Mouse (Mus musculus) right cerebral cortex, postnatal 4 days (tissue): ENCODE results near the gene Tpst2.
A peak's percentile ranks its signal among the peaks of the same experiment; 100 is the strongest.
"Not testable (repeated sequence)": the region's sequence is repeated elsewhere in the genome, so short reads cannot be mapped to it uniquely, and the experiment has no call there.

ENCODE experiments used
- DNase-seq: peaks from one replicate; pipeline ENCODE4 v3.0.0-alpha.2; 2022

The Tpst2 gene

GRCm38 (mm10) chr5:112299399-112299798 lies 22.9 kb downstream of the Tpst2 start:
- no peak for DNase-seq

- no peak for DNase-seq
These were observed 23.6 kb downstream of the Tpst2 start for GRCm38 (mm10) chr5:112300112-112300511.

- no peak for DNase-seq
These were observed 24.3 kb downstream of the Tpst2 start for GRCm38 (mm10) chr5:112300721-112301308.

- DNase-seq: no peak
These were observed 25.2 kb downstream of the Tpst2 start for GRCm38 (mm10) chr5:112301694-112302093.

GRCm38 (mm10) chr5:112302310-112302709 lies 25.8 kb downstream of the Tpst2 start:
- no peak for DNase-seq

- DNase-seq: no peak
These were observed 29.4 kb downstream of the Tpst2 start for GRCm38 (mm10) chr5:112305842-112306241.

GRCm38 (mm10) chr5:112313222-112313885 lies 36.9 kb downstream of the Tpst2 start:
- no peak for DNase-seq

GRCm38 (mm10) chr5:112316468-112316867 lies 40.0 kb downstream of the Tpst2 start:
- DNase-seq: no peak

- DNase-seq: no peak
These were observed 40.8 kb downstream of the Tpst2 start for GRCm38 (mm10) chr5:112317328-112317727.

- DNase-seq: not testable (repeated sequence)
These were observed 42.9 kb downstream of the Tpst2 start for GRCm38 (mm10) chr5:112319343-112319742.

- DNase-seq: no peak
These were observed 43.9 kb downstream of the Tpst2 start for GRCm38 (mm10) chr5:112320379-112320778.

- DNase-seq: peak; percentile 78
These were observed 44.4 kb downstream of the Tpst2 start for GRCm38 (mm10) chr5:112320936-112321335.

- DNase-seq: no peak
These were observed 44.9 kb downstream of the Tpst2 start for GRCm38 (mm10) chr5:112321376-112321775.

GRCm38 (mm10) chr5:112323246-112323645 lies 46.8 kb downstream of the Tpst2 start:
- no peak for DNase-seq

GRCm38 (mm10) chr5:112324637-112325545 lies 48.4 kb downstream of the Tpst2 start:
- no peak for DNase-seq

- peak; percentile 96 for DNase-seq
These were observed 49.3 kb downstream of the Tpst2 start, which contains the start of gene Tfip11 for GRCm38 (mm10) chr5:112325546-112326445. Gene Tfip11, plus strand, starts transcription at chr5:112326358.

GRCm38 (mm10) chr5:112326446-112327009 lies 50.0 kb downstream of the Tpst2 start:
- no peak for DNase-seq

GRCm38 (mm10) chr5:112327854-112328253 lies 51.4 kb downstream of the Tpst2 start:
- no peak for DNase-seq

- no peak for DNase-seq
These were observed 53.5 kb downstream of the Tpst2 start for GRCm38 (mm10) chr5:112329805-112330564.

GRCm38 (mm10) chr5:112335473-112335872 lies 59.0 kb downstream of the Tpst2 start:
- DNase-seq: peak; percentile 65

GRCm38 (mm10) chr5:112337004-112337403 lies 60.5 kb downstream of the Tpst2 start:
- DNase-seq: no peak
